Mouse (Mus musculus) embryonic facial prominence, embryonic 10.5 days (tissue): ENCODE measurements around the gene Gm42517. TPM values are rescaled to one million over a fixed set of nuclear protein-coding genes. Genes with fewer than 3 reads are reported as not detected.

Experiments used
- DNase-seq: peaks from one replicate; pipeline ENCODE4 v3.0.0-alpha.2; 2017; ENCODE audit warnings: low spot score
- H3K27ac ChIP-seq: fragments of 300-500 bp; sonication (generic); replicated peaks from 2 replicates; pipeline ENCODE4 v1.5.1; 2016; ENCODE audit warnings: mild to moderate bottlenecking
- H3K27me3 ChIP-seq: fragments of 300-500 bp; sonication (generic); replicated peaks from 2 replicates; pipeline ENCODE4 v1.6.1; 2016; ENCODE audit warnings: low read depth, mild to moderate bottlenecking; ENCODE audit not compliant: poor library complexity, severe bottlenecking
- H3K36me3 ChIP-seq: fragments of 300-500 bp; sonication (generic); replicated peaks from 2 replicates; pipeline ENCODE4 v1.6.1; 2016; ENCODE audit warnings: mild to moderate bottlenecking, moderate library complexity
- H3K4me1 ChIP-seq: fragments of 300-500 bp; sonication (generic); 2 replicates; pipeline ENCODE4 v1.6.1; 2016
- H3K4me3 ChIP-seq: fragments of 300-500 bp; sonication (generic); 2 replicates; pipeline ENCODE4 v1.5.1; 2016; ENCODE audit warnings: mild to moderate bottlenecking, moderate library complexity
- H3K9me3 ChIP-seq: fragments of 300-500 bp; sonication (generic); 2 replicates; pipeline ENCODE4 v1.6.1; 2016; ENCODE audit warnings: mild to moderate bottlenecking
- WGBS: fragments of 180-500 bp; shearing (Covaris S2); methylation state at CpG from one replicate; pipeline ENCODE4 v1.1.7; 2016; 5-methylcytosine and 5-hydroxymethylcytosine counted together
- polyA plus RNA-seq: library from polyadenylated mRNA; unstranded; fragments of >200 nt; fragmentation: Nextera tagmentation; extraction: Ambion mirVana; gene quantifications from 2 replicates; pipeline ENCODE4 v1.2.1, GENCODE M21; 2016

The Gm42517 gene
- polyA plus RNA-seq, 1 experiment from 2014 or later, result not detected

- H3K4me1 ChIP-seq, result no peaks in the 10 kb centered on the region
- 90% methylated on average over 10 of the region's 10 CpGs for WGBS
- DNase-seq, result no peak
- H3K27me3 ChIP-seq, result no peaks in the 10 kb centered on the region
- no peak overlapping the region for H3K4me3 ChIP-seq
- no peak overlapping the region for H3K27ac ChIP-seq
- H3K36me3 ChIP-seq, result peaks cover 60% of the 10 kb centered on the region
- H3K9me3 ChIP-seq, result no peaks in the 10 kb centered on the region
These were observed 22.2 kb downstream of the Gm42517 start for GRCm38 (mm10) chr5:108345313-108346071.

DNA sequence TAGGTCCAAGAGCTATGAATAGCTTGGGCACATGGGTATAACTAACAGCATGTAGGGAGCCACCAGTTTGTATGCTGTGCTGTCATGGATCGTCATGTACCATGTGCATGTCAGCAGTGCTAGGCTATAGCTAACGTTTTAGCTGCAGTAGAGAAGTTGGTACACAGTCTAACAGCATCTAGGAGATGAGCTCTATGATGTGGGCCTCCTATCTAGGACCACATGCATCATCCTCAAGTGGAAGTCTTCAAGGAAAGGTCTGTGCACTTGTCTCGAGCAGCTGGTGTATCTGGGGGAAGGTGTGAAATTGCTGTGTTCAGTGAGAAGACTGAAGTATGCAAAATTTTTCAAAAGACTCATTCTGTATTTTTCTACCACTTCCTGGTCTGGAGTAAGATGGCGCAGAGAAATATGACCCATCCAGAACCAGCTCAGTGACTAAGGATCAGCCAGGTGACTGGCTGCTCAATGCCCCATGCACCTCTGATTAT, 24.0 kb downstream of the Gm42517 start:
- Histone ChIP-seq H3K27me3 (no peaks in the 10 kb centered on the region), H3K27ac (no peak overlapping the region), H3K36me3 (peaks cover 65% of the 10 kb centered on the region), H3K4me3 (no peak overlapping the region), H3K9me3 (no peaks in the 10 kb centered on the region), H3K4me1 (no peaks in the 10 kb centered on the region)
- DNase-seq, result no peak
- 88% methylated on average over 4 of the region's 4 CpGs for WGBS

DNA sequence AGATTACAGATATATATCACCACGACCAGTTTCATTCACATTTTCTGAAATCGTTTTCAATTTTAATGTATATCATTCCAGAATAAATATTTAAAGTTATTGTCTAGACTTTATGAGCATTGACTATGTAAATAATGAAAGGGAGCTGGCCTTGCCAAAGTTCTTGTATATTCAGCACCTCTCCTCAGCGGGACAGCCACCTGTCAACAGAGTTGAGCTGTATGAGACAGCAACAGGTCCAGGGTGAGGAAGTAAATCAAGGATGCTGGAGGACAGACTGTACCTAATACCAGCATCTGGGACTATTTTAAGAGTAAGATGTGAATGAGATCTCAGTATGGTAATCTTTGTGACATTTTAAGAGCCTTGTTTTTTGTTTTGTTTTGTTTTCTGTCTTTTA, 29.7 kb downstream of the Gm42517 start:
- WGBS, result 85% methylated on average over 3 of the region's 3 CpGs
- H3K4me1 ChIP-seq, result no peaks in the 10 kb centered on the region
- H3K4me3 ChIP-seq, result no peak overlapping the region
- DNase-seq, result no peak
- H3K27ac ChIP-seq, result no peak overlapping the region
- no peaks in the 10 kb centered on the region for H3K9me3 ChIP-seq
- peaks cover 58% of the 10 kb centered on the region for H3K36me3 ChIP-seq
- H3K27me3 ChIP-seq, result no peaks in the 10 kb centered on the region

DNA sequence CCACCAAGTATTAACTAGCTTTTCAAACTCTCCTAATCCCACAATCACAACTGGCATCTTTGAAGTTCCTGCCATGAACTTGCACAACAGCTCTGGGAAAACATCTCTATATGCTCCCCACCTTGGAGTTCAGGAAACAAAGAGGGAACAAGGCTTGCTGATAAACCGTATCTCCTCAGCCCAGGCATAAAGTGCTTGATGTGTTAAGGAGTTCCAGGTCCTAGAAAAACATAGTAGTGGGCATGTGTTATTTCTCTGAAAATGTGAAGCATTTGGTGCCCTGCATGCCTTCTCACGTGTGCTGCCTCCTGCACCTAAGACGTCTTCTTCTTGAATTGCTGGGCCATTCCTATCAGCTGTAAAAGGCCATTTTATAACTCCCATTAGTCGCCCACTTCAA, 30.3 kb downstream of the Gm42517 start:
- no peaks in the 10 kb centered on the region for H3K4me1 ChIP-seq
- WGBS, result 80% methylated on average over 4 of the region's 4 CpGs
- no peaks in the 10 kb centered on the region for H3K27me3 ChIP-seq
- H3K36me3 ChIP-seq, result peaks cover 60% of the 10 kb centered on the region
- no peak overlapping the region for H3K4me3 ChIP-seq
- H3K27ac ChIP-seq, result no peak overlapping the region
- H3K9me3 ChIP-seq, result no peaks in the 10 kb centered on the region
- no peak for DNase-seq

DNA sequence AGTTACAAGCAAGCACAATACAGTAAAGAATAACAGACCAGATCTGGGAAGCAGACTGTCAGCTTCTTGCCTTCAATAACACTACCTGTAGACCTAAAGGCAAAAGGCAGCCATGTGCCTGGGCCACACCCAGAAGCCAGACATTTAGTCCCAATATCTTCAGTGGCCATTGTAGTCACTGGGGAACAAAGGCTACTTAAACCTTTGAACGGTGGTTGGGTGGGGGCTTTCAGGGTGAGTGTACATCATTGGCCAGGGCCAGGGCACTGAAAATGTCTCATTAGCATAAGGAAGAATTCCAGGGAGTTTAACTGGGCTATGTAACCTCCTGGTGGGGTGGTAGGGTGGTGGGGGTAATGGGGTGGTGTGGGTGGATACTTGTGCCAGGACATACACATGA, 36.7 kb downstream of the Gm42517 start:
- Histone ChIP-seq H3K27me3 (no peaks in the 10 kb centered on the region), H3K27ac (no peak overlapping the region), H3K9me3 (no peaks in the 10 kb centered on the region), H3K4me3 (no peak overlapping the region), H3K4me1 (no peaks in the 10 kb centered on the region), H3K36me3 (peaks cover 77% of the 10 kb centered on the region)
- DNase-seq, result no peak
- 97% methylated on average over 1 of the region's 1 CpGs for WGBS

Other genes with a start within 250 kb of the Gm42517 start
- gene Tmed5, start 235.3 kb downstream of the Gm42517 start, polyA plus RNA-seq, result 26.7 and 26.8 TPM in 2 replicates
- gene Ccdc18, start 235.0 kb downstream of the Gm42517 start, polyA plus RNA-seq, result 11.0 and 15.1 TPM in 2 replicates
- gene Dr1, start 99.0 kb downstream of the Gm42517 start, polyA plus RNA-seq, result 44.0 and 46.1 TPM in 2 replicates
- 6.4 and 7.6 TPM in 2 replicates for gene Pigg, start 55.3 kb downstream of the Gm42517 start, polyA plus RNA-seq
- gene Pde6b, start 20.5 kb upstream of the Gm42517 start, polyA plus RNA-seq, result 0.16 and 0.39 TPM in 2 replicates
- gene Atp5k, start 66.5 kb upstream of the Gm42517 start, polyA plus RNA-seq, result 378 and 386 TPM in 2 replicates
- gene Mfsd7a, start 81.0 kb upstream of the Gm42517 start, polyA plus RNA-seq, result 0.11 and 0.15 TPM in 2 replicates
- 23.3 and 23.8 TPM in 2 replicates for gene Pcgf3, start 93.3 kb upstream of the Gm42517 start, polyA plus RNA-seq
- 2.7 and 4.0 TPM in 2 replicates for gene Cplx1, start 182.1 kb upstream of the Gm42517 start, polyA plus RNA-seq